Mouse (Mus musculus) limb, embryonic 15.5 days (tissue): ENCODE measurements around the gene Rab8b. TPM values are rescaled to one million over a fixed set of nuclear protein-coding genes. Genes with fewer than 3 reads are reported as not detected.
A peak's percentile ranks its signal among the peaks of the same experiment; 100 is the strongest.

ENCODE experiments used
- ATAC-seq: fragments of 200-750 bp; cut with Nextera tagmentation; 2 replicates; pipeline ENCODE4 v1.8.0; 2017; ENCODE audit warnings: low read depth, moderate TSS enrichment; ENCODE audit not compliant: insufficient number of reproducible peaks, low FRiP score, low TSS enrichment
- H3K27ac ChIP-seq: fragments of 300-500 bp; sonication (generic); 2 replicates; pipeline ENCODE4 v1.5.1; 2015; ENCODE audit warnings: moderate library complexity, mild to moderate bottlenecking, inconsistent platforms
- H3K27me3 ChIP-seq: fragments of 300-500 bp; sonication (generic); 2 replicates; pipeline ENCODE4 v1.6.1; 2015; ENCODE audit warnings: inconsistent platforms
- H3K36me3 ChIP-seq: fragments of 300-500 bp; sonication (generic); 2 replicates; pipeline ENCODE4 v1.6.1; 2015; ENCODE audit warnings: inconsistent platforms
- H3K4me1 ChIP-seq: fragments of 300-500 bp; sonication (generic); 2 replicates; pipeline ENCODE4 v1.6.1; 2015; ENCODE audit warnings: inconsistent platforms
- H3K4me2 ChIP-seq: fragments of 300-500 bp; sonication (generic); 2 replicates; pipeline ENCODE4 v1.6.1; 2015; ENCODE audit warnings: mild to moderate bottlenecking, inconsistent platforms
- H3K4me3 ChIP-seq: fragments of 300-500 bp; sonication (generic); 2 replicates; pipeline ENCODE4 v1.5.1; 2015; ENCODE audit warnings: mild to moderate bottlenecking, inconsistent platforms
- H3K9ac ChIP-seq: fragments of 300-500 bp; sonication (generic); 2 replicates; pipeline ENCODE4 v1.6.1; 2015; ENCODE audit warnings: inconsistent platforms
- H3K9me3 ChIP-seq: fragments of 300-500 bp; sonication (generic); 2 replicates; pipeline ENCODE4 v1.6.1; 2016; ENCODE audit warnings: inconsistent platforms
- WGBS: fragments of 180-500 bp; shearing (Covaris S2); methylation state at CpG from one replicate; pipeline ENCODE4 v1.1.7; 2015; 5-methylcytosine and 5-hydroxymethylcytosine counted together
- polyA plus RNA-seq: library from polyadenylated mRNA; unstranded; fragments of >200 nt; fragmentation: Nextera tagmentation; extraction: Ambion mirVana; gene quantifications from 2 replicates; pipeline ENCODE4 v1.2.1, GENCODE M21; 2015

Gene Rab8b
- 25.9 and 27.3 TPM in 2 replicates for polyA plus RNA-seq

DNA sequence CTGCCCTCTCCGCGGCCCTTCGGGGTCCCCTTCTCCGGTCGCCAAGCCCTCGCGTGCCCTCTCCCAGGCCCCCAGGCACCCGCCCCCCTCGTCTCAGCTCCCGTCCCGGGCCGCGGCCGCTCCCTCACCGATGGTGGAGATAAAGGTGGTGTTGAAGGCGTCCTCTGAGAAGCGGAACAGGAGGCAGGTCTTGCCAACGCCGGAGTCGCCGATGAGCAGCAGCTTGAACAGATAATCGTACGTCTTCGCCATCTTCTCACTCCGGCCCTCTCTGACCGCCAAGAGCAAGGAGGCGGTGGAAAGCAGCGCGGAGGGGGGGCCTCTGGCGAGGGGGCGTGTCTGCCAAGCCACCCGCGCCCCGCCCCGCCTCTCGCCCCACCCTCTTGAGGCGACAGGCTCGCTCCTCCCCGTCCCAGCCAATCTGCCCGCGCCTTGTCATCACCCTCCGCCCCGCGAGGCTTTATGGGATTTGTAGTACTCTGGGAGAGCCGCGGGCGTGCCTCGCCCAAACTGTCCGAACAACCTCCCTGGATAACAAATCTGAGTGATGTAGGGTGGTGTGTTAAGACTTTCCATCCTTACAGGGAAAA is at the start of gene Rab8b:
Rab8b (minus strand) TSS at position 306 of the 590 bp plus-strand sequence.
- H3K27me3 ChIP-seq = no peaks in the 10 kb centered on the region
- under 1% methylated on average over 43 of the region's 49 CpGs for WGBS

DNA sequence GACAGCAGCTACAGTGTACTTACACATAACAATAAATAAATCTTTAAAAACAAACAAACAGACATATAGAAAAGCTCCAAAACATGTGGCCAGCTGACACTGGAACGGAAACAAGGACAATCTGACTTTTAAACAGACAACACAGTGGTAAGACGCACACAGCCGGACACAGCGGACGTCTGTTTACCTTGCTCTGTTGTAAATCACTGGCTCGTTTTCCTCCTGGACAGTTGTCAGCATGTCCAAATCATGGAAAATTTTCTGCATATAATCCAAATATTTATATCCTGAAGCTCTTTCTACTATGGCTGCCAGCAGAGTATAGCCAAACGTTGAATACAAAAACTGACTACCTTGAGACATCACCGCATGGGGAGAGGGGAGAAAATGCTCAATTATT is 48.0 kb upstream of the Rab8b start:
- Histone ChIP-seq H3K36me3 (peaks cover 16% of the 10 kb centered on the region), H3K9me3 (no peaks in the 10 kb centered on the region), H3K4me3 (no peak overlapping the region), H3K4me2 (no peak overlapping the region), H3K27me3 (no peaks in the 10 kb centered on the region), H3K27ac (no peak overlapping the region), H3K9ac (no peak overlapping the region), H3K4me1 (no peaks in the 10 kb centered on the region)
- no peak for ATAC-seq
- 90% methylated on average over 8 of the region's 8 CpGs for WGBS

More for the DNA sequence above, at the start of gene Rab8b:
- Histone ChIP-seq H3K4me1 (peaks cover 10% of the 10 kb centered on the region; the same call in 1 of the 2 replicates), H3K36me3 (no peaks in the 10 kb centered on the region), H3K27ac (peak within 1 kb of the TSS; percentile 88), H3K9ac (peak within 1 kb of the TSS; percentile 75), H3K4me3 (peak within 1 kb of the TSS; percentile 77), H3K4me2 (peak within 1 kb of the TSS; percentile 82), H3K9me3 (no peaks in the 10 kb centered on the region)
- peak; percentile 99 for ATAC-seq

DNA sequence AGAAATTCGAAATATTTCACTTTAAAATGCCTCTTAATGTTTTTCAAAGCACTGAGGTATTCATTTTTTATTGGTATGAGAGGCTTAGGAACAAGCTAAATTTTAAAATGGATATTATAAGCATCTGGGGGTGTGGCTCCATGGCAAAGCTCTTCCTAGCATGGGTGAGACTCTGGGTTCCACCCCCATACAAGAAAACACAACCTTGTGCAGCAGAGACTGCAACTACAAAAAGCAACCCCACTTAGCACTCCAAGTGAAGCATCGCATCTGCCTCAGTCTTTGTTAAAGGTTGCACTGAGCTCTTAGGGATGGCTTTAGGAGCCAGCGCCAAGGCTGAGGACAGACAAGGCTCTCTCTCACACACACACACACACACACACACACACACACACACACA is 42.0 kb upstream of the Rab8b start:
- H3K4me3 ChIP-seq = no peak overlapping the region
- 75% methylated on average over 3 of the region's 3 CpGs for WGBS
- no peaks in the 10 kb centered on the region for H3K9me3 ChIP-seq
- no peak for ATAC-seq
- H3K4me1 ChIP-seq = 0 out of 2 replicates have a peak, but pooled peaks cover 2% of the 10 kb centered on the region
- H3K27me3 ChIP-seq = no peaks in the 10 kb centered on the region
- no peaks in the 10 kb centered on the region for H3K36me3 ChIP-seq
- H3K27ac ChIP-seq = no peak overlapping the region
- H3K9ac ChIP-seq = no peak overlapping the region
- H3K4me2 ChIP-seq = no peak overlapping the region

DNA sequence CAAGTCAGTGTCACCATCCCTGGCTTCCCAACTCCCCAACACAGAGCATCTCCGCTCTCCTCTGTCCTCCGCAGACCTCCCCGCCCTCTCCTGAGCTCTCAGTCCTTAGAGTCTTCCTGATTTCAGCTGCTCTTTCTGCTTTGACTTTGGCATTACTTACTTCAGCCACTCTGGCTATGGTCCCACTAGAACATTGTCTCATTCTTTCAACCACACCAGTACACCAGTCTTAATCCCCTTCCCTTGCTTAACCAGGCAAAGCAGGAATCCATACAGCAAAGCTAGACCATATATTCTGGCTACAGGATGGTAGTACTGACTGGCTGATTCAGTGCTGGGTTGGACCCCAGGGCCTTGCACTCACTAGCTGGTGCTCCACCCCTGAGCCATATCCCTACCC is 38.0 kb upstream of the Rab8b start:
- H3K36me3 ChIP-seq = no peaks in the 10 kb centered on the region
- no peak overlapping the region for H3K4me3 ChIP-seq
- H3K27me3 ChIP-seq = no peaks in the 10 kb centered on the region
- H3K27ac ChIP-seq = no peak overlapping the region
- 0 out of 2 replicates have a peak, but pooled peaks cover 2% of the 10 kb centered on the region for H3K4me1 ChIP-seq
- WGBS = 90% methylated on average over 3 of the region's 3 CpGs
- H3K4me2 ChIP-seq = no peak overlapping the region
- H3K9me3 ChIP-seq = no peaks in the 10 kb centered on the region
- no peak for ATAC-seq
- no peak overlapping the region for H3K9ac ChIP-seq

DNA sequence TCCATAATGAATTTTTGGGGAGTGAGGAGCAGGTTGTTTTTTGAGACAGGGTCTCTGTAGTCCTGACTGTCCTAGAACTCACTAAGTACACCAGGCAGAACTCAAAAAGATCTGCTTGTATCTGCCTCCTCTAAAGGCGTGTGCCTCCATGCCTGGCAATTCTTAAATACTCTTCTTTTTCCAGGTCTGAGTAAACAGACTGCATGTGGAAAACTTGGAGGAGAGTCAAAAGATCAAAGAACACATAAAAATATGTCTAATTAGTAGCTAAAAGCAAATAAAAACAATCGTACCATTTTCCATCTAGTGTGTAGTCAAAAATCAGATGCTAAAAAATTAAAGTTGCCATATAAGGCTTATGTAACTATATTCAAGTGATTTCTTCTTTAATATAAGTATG is 33.4 kb upstream of the Rab8b start:
- Histone ChIP-seq H3K27ac (no peak overlapping the region), H3K4me2 (no peak overlapping the region)
- WGBS = 62% methylated on average over 2 of the region's 2 CpGs

DNA sequence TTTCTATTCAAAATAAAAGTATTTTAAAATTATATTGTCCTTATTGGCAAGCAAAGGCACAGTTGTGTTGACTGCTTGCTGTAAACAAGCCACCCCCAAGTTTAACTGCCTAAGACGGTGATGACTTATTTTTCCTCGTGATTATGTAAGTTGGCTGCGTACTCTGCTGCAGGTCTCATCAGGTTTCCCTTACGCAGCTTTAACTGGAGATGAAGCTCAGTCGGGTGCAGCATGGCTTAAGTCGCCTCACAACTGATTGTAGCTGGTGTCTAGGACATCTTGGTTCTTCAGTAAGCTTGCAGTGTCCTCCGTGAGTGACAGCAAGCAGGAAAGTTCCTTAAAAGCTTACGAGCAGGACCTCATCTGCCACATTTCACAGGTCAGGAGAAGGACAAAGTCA is 32.8 kb upstream of the Rab8b start:
- Histone ChIP-seq H3K27ac (no peak overlapping the region), H3K4me1 (0 out of 2 replicates have a peak, but pooled peaks cover 1% of the 10 kb centered on the region), H3K9me3 (no peaks in the 10 kb centered on the region), H3K4me3 (no peak overlapping the region), H3K27me3 (no peaks in the 10 kb centered on the region), H3K4me2 (no peak overlapping the region), H3K9ac (no peak overlapping the region), H3K36me3 (peaks cover 9% of the 10 kb centered on the region)
- 75% methylated on average over 8 of the region's 8 CpGs for WGBS
- ATAC-seq = no peak

More for the DNA sequence above, 33.4 kb upstream of the Rab8b start:
- Histone ChIP-seq H3K9me3 (no peaks in the 10 kb centered on the region), H3K9ac (no peak overlapping the region), H3K4me1 (0 out of 2 replicates have a peak, but pooled peaks cover 2% of the 10 kb centered on the region), H3K36me3 (peaks cover 9% of the 10 kb centered on the region), H3K4me3 (no peak overlapping the region), H3K27me3 (no peaks in the 10 kb centered on the region)
- no peak for ATAC-seq

DNA sequence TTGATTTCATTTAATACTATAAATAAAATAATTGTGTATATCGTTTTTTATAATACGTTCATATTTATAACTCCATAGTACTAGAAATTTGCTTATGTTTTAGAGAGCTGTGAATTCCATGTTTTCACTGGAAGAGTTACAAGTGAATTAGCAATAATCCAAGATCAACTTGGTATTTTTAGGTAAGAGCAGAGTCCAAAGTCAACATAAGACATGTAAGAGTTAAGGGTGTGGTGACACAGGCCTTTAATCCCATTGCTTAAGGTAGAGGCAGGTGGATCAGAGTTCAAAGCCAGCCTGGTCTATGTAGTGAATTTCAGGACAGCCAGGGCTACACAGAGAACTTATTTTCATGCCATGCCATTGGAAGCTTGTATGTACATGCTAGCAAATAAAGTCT is 29.0 kb upstream of the Rab8b start:
- peaks cover 8% of the 10 kb centered on the region; the same call in 1 of the 2 replicates for H3K4me1 ChIP-seq
- peaks cover 9% of the 10 kb centered on the region for H3K36me3 ChIP-seq

DNA sequence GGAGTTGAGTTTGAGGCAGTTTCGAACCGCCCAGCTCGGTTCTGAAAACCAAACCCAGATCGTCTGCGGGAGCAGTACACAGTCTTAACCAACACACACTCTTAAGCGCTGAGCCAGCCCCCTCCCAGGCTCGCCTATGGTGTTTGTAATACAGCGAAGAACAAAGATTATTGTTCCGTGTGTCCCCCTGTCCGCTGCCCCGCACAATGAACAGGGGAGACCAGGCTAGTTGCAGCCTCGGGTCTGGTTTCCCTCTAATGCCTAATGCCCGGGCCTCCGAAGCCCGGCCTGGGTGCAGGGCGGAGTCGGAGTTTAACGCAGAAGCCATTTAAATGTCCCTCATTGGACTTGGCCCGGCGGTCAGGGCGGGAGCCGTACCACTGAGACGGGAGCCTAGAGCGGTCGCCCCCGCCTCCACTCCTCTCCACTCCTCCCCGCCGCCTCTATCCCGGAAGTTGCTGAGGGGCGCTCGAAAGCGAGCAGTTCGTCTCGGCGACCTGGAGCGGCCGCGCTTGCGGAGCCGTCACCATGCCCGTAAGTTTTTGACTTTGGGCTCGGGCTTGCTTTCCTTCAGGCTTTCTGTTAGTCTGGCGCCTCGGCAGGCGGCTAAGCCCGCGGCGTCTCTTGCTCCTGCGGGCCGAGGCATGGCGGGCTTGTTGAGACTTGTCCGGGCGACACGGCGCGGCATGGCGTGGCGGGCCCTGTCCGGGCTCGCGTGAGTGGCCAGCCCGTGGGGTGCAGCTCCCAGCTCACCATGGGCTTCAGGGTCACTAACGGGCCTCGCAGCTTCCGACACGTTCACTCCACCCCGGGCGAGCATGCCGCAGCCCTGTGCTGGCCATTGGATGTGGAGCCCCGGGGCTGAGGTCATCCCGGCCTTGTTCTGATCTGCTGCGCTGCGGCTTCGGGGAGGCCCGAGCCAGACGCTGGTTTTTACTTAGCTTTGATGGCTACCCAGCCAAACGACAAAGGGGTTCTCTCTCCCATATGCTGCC is 26.5 kb upstream of the Rab8b start, which contains the start of gene Rps27l:
Rps27l (plus strand) TSS at position 440 of the 995 bp plus-strand sequence.
- under 1% methylated on average over 77 of the region's 77 CpGs for WGBS
- peak within 1 kb of the TSS; percentile 66 for H3K4me3 ChIP-seq
- peak within 1 kb of the TSS; percentile 87 for H3K9ac ChIP-seq
- H3K9me3 ChIP-seq = no peaks in the 10 kb centered on the region
- H3K27ac ChIP-seq = peak within 1 kb of the TSS; percentile 96
- peaks cover 10% of the 10 kb centered on the region; the same call in 1 of the 2 replicates for H3K4me1 ChIP-seq
- peak within 1 kb of the TSS; percentile 49 for H3K4me2 ChIP-seq
- peaks cover 9% of the 10 kb centered on the region for H3K36me3 ChIP-seq
- peak; percentile 98 for ATAC-seq
- H3K27me3 ChIP-seq = no peaks in the 10 kb centered on the region

More for the DNA sequence above, 29.0 kb upstream of the Rab8b start:
- H3K27me3 ChIP-seq = no peaks in the 10 kb centered on the region
- WGBS = 90% methylated on average over 2 of the region's 2 CpGs
- no peak overlapping the region for H3K4me3 ChIP-seq
- no peak for ATAC-seq
- H3K9ac ChIP-seq = no peak overlapping the region
- H3K4me2 ChIP-seq = no peak overlapping the region
- no peak overlapping the region for H3K27ac ChIP-seq
- H3K9me3 ChIP-seq = no peaks in the 10 kb centered on the region

DNA sequence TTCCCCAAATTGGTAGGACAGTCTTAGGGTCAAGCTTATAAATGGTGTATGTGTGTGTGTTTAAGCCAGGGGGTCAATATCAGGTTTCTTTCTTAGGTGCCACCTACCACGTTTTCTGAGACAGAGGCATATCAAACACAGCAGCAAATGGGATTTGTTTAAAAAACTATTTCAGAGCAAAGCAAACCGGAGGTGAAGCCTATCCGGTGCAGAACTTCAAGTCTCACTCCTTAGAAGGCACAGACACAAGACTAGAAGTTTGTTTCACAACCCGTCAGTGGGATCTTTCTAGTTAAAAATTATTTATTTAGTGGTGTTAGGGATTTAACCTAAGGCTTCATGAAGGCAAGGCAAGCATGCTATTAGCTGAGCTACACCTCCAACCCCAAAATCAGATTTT is 25.7 kb upstream of the Rab8b start:
- Histone ChIP-seq H3K27me3 (no peaks in the 10 kb centered on the region), H3K9me3 (no peaks in the 10 kb centered on the region), H3K27ac (peak overlapping the region; percentile 96), H3K36me3 (peaks cover 9% of the 10 kb centered on the region), H3K4me2 (peak overlapping the region; percentile 49), H3K4me3 (peak overlapping the region; percentile 66), H3K4me1 (peaks cover 13% of the 10 kb centered on the region; the same call in 1 of the 2 replicates), H3K9ac (peak overlapping the region; percentile 87)
- WGBS = 12% methylated on average over 4 of the region's 4 CpGs
- ATAC-seq = no peak

DNA sequence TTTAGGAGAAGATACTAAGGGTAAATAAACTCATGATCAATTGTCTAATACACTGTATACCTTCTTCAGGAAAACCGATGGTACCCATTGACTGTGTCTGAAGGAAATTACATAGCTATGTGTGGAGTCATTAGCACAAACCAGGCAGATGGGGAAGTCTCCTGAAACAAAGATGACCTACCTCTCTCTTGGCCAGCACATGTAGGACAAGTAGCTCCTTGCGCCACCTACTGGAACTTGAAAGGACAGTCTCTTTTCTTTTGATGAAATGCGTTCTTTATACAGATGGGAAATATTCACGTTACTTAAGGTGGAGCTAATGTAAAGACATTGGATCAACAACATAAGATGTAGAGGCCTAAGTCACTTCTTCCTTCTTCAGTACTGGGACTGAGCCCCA is 19.3 kb upstream of the Rab8b start:
- ATAC-seq = no peak

DNA sequence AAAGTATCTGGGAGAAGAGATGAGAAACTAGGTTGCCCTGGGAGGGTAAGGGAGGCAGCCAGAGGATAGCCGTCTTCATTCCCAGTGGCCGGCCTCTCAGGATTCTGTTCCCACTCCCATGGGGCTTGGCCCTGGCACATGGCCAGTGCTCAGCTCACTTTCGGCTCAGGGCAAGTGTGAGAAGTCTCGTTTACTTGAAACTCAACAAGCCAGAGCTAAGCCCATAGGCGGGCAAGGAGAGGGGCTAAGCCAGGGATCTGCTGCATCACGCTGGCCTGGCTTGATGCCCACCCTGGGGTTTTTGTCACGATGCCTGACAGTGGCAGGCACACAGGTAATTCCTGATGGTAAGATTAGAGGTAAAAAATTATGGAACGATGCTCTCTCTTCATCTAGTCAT is 18.0 kb upstream of the Rab8b start:
- no peak for ATAC-seq
- Histone ChIP-seq H3K4me2 (no peak overlapping the region), H3K4me3 (no peak overlapping the region), H3K27me3 (no peaks in the 10 kb centered on the region), H3K36me3 (no peaks in the 10 kb centered on the region), H3K9ac (no peak overlapping the region), H3K9me3 (no peaks in the 10 kb centered on the region), H3K27ac (no peak overlapping the region), H3K4me1 (0 out of 2 replicates have a peak, but pooled peaks cover 5% of the 10 kb centered on the region)
- WGBS = 36% methylated on average over 8 of the region's 8 CpGs

More for the DNA sequence above, 19.3 kb upstream of the Rab8b start:
- H3K36me3 ChIP-seq = no peaks in the 10 kb centered on the region
- no peak overlapping the region for H3K9ac ChIP-seq
- H3K27ac ChIP-seq = no peak overlapping the region
- H3K9me3 ChIP-seq = no peaks in the 10 kb centered on the region
- WGBS = 9% methylated on average over 4 of the region's 4 CpGs
- H3K4me1 ChIP-seq = 0 out of 2 replicates have a peak, but pooled peaks cover 5% of the 10 kb centered on the region
- H3K27me3 ChIP-seq = no peaks in the 10 kb centered on the region
- H3K4me3 ChIP-seq = no peak overlapping the region
- no peak overlapping the region for H3K4me2 ChIP-seq
